Mouse (Mus musculus) gastrocnemius, postnatal 25 days (tissue): ENCODE measurements around the gene Tcf15. TPM values are rescaled to one million over a fixed set of nuclear protein-coding genes. Genes with fewer than 3 reads are reported as not detected.

Experiments
- DNase-seq: peaks from one replicate; pipeline ENCODE4 v3.0.0; 2022
- total RNA-seq, 2 experiments: library from RNA; stranded (reverse); gene quantifications; 1 replicate in 1 of 2; 2 replicates in 1 of 2; pipeline ENCODE4 v1.2.3; 2021

Gene Tcf15
- total RNA-seq, 2 experiments from 2014 or later, result 11.2 to 12.4 TPM

DNA sequence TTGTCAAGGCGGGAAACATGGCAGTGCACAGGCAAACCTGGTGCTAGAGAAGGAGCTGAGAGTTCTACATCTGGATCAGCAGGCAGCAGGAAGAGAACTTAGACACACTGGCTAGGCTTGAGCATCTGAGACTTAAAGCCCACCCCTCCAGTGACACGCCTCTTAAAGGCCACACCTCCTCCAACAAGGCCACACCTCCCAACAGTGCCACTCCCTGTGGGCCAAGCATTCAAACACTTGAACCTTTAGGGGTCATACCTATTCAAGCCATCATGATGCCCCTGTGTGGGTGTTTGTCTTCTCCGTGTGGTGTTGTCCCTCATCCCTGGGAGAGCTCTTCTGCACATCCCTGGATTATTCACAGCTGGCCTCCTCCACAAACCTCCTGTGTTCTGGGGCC, 31.5 kb downstream of the Tcf15 start:
- no peak for DNase-seq

DNA sequence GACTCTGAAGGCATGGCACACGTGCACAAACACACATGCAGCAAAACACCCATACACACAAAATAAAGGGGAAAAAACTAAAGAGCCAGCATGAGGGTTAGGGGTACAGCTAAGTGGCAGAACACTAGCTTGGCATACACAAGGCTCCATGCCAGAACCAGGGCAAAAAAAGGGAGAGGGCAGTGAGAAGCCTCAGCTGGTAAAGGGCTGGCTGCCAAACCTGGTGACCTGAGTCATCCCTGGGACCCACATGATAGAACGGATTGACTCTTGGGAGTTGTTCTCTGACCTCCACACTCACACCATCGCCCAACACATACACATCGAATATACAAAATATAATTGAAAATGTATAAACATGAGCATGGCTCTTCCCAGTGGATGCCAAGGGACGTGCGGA, 33.3 kb downstream of the Tcf15 start:
- DNase-seq, result no peak

GRCm38 (mm10) chr2:152177162-152177805, 33.9 kb downstream of the Tcf15 start:
- peak; percentile 63 for DNase-seq

- DNase-seq, result no peak
Measured at GRCm38 (mm10) chr2:152177806-152178170, 34.4 kb downstream of the Tcf15 start.

DNA sequence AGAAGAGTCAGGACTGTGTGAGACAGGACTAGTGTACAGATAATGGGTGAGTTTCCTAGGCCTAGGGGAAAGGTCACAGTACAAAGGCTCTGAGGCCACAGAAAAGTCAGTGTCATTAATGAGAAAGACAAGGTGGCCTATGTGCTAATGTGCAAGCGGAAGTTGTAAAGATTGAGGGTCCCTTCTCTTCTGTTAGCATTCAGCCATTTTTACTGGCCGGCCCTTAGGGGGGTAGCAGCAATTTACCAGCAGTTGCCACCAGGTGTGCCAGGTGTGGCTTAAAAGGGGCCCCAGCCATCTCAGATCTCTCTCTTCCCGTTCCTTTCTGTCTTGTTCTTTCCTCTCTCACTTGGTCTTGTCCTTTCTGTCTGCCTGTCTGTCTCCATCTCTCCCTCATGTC, 35.0 kb downstream of the Tcf15 start:
- no peak for DNase-seq

- no peak for DNase-seq
Measured at GRCm38 (mm10) chr2:152179301-152179700, 35.9 kb downstream of the Tcf15 start.

GRCm38 (mm10) chr2:152180323-152180722, 37.0 kb downstream of the Tcf15 start:
- peak; percentile 87 for DNase-seq

DNA sequence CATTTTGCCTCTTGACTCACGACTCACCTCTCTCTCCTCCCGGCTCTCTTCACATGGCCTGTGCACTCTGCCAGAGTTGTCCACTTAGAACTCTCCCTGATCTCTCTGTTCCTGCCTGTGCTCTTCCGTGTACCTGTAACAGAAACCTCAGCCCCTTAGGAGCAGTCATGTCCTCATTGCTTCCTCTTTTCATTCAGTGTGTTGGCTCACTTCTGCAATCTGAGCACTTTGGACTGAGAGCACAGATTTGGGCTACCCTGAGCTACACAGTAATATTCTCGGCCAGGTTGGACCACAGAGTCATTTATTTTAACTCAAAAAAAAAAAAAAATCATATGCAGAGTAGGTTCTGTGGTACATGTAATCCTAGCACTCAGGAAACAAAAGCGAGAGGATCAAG, 43.8 kb downstream of the Tcf15 start:
- no peak for DNase-seq

DNA sequence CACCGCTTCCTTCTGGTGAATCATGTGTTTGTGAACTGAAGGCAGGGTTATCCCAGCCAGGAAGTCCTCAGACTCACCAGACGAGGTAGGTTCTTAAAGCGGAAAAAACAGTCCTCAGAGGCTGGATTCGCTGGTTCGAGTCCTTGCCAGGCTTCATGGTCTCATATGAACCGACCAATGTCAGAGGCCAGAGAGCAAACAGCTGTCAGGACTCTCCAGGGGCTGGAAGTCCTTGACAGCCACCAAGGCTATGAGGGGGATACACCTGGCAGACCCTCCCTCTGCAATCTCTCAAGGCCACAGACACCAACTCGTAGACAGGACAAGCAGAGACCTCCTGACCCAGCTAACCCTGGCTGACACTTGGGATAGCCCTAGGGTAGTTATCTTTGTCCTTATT, 45.9 kb downstream of the Tcf15 start:
- no peak for DNase-seq

DNA sequence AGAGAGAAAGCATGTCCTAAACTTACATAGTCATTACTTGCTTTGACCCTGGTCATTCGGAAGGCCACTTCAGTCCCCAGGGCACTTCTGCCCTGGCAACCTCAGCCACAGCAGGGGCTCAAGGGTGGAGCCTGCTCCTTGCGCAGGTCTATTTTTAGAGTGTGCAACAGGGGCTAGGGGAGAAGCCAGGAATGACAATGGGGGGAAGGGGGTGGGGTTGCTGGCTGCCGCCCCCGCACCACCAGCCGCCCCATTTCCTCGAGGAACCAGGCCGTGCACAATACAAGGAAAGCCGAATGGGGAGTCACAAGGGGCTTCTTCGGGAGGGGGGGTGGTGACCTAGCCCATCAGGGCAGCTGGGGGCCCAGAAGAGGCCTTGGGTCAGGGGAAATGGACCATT, 46.3 kb downstream of the Tcf15 start:
- DNase-seq, result peak; percentile 61

DNA sequence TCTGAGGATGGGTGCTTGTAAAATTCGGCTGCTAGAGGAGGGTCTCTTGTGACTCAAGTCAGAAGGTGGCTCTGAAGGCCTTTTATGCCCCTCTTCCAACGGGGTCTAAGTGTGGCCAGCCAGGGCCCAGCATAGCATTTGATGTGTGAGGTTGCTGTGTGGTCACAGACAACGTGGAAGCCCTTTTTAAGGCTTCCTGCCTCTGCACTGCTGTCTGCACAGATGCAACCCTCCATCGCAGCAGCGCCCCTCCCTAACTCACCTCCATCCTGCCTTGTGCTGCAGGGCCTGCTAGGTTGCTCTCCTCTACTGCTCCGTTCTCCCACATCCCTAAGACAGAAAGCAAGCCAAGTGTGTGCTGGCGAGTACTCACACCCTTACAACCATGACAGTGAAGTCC, 46.8 kb downstream of the Tcf15 start:
- DNase-seq, result no peak

GRCm38 (mm10) chr2:152192591-152193345, 49.4 kb downstream of the Tcf15 start:
- DNase-seq, result no peak

DNA sequence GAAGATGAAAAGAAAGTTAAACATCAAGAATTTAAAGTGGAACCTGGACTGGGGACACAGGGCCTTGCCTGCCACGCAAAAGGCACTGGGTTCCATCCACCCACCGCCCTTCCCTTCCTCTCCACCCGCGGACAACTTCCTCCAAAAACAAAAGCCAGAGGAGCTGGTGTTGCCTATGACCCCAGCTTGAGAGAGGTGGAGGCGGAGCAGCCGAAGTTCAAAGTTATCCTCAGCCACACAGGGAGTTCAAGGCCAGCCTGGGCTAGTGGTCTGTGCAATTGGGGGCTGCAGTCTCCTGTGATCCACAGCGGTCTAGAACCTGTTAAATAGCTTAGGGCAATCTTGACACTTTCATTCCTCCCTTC, 50.0 kb downstream of the Tcf15 start:
- DNase-seq, result no peak

DNA sequence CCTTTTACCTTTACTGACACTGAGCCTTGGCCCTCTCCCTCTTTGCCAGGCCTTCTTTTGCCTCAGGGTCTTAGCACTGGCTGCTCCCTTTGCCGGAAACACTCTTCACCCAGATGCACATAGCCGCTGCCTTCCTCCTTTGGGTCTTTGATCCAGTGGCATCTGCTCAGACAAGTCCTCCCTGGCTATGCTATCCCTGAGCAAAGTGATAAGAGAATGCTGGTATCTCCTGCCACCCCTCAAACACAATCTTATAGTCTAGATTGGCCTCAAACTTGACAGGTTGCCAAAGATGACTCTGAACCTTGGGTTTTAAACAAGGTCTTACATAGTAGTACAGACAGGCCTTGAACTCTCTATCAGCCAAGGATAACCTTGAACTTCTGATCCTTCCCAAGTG, 51.2 kb downstream of the Tcf15 start:
- no peak for DNase-seq

DNA sequence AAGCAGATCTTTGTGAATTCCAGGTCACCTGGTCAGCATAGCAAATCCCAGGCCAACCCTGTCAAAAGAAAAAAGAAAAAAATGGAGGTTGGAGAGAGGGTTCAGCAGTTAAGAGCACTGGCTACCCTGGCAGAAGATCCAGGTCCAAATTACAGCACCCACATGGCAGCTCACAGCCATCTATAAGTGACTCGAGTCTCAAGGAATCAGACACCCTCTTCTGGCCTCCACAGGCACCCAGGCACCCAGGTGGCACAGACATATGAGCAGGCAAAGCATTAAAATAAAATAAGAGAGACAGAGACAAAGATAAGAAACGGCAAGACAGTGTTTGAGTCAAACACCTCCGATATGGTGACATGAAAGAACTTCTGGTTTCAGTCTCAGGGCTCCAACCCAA, 53.5 kb downstream of the Tcf15 start:
- no peak for DNase-seq

- DNase-seq, result peak; percentile 53
Measured at GRCm38 (mm10) chr2:152197301-152197712, 53.9 kb downstream of the Tcf15 start.

Other genes with a start within 250 kb of the Tcf15 start
- under 1 TPM; 0.11 to 0.15 TPM for gene Angpt4, start 232.4 kb upstream of the Tcf15 start, total RNA-seq
- 1 to 10 TPM; 2.2 to 2.9 TPM for gene Fam110a, start 163.3 kb upstream of the Tcf15 start, total RNA-seq
- under 1 TPM; 0.94 to 1.00 TPM for gene Slc52a3, start 147.1 kb upstream of the Tcf15 start, total RNA-seq
- gene Scrt2, start 62.0 kb upstream of the Tcf15 start, total RNA-seq, result not detected
- 10 to 100 TPM; 18.8 to 24.8 TPM for gene Srxn1, start 38.0 kb upstream of the Tcf15 start, total RNA-seq
- 10 to 100 TPM; 78.6 to 79.8 TPM for gene Csnk2a1, start 83.3 kb downstream of the Tcf15 start, total RNA-seq
- 10 to 100 TPM; 27.0 to 28.9 TPM for gene Tbc1d20, start 150.3 kb downstream of the Tcf15 start, total RNA-seq
- gene Rbck1, start 189.1 kb downstream of the Tcf15 start, total RNA-seq, result 10 to 100 TPM; 26.6 to 32.2 TPM
- 1 to 10 TPM in 1 of 2 experiments, under 1 TPM in 1; 0.74 to 1.8 TPM for gene Trib3, start 200.5 kb downstream of the Tcf15 start, total RNA-seq
- not detected for gene Nrsn2, start 233.1 kb downstream of the Tcf15 start, total RNA-seq